Mouse (Mus musculus): ENCODE results near the gene Ces3b. TPM values are rescaled to one million over a fixed set of nuclear protein-coding genes. Genes with fewer than 3 reads are reported as not detected.
"Not testable (repeated sequence)": the region's sequence is repeated elsewhere in the genome, so short reads cannot be mapped to it uniquely, and the experiment has no call there.

Gene Ces3b
- polyA plus RNA-seq, 1 experiment: not detected

GRCm38 (mm10) chr8:105077071-105077470 is 6.5 kb upstream of the Ces3b start:
- H3K27ac ChIP-seq (ENCODE audit: insufficient read depth, low read length): no peak overlapping the region
- TF ChIP-seq POLR2A (IDR thresholded peaks at IDR 0.05; ENCODE audit: low read depth, low read length) (no peak), CTCF (IDR thresholded peaks at IDR 0.05; ENCODE audit: borderline replicate concordance, insufficient read depth, low read length) (no peak)
- no peak overlapping the region for H3K4me3 ChIP-seq (ENCODE audit: insufficient read depth, low read length)

GRCm38 (mm10) chr8:105078591-105078990 is 5.0 kb upstream of the Ces3b start:
- no peak overlapping the region for H3K4me3 ChIP-seq (ENCODE audit: insufficient read depth, low read length)
- no peak for TF ChIP-seq CTCF (IDR thresholded peaks at IDR 0.05; ENCODE audit: borderline replicate concordance, insufficient read depth, low read length)
- TF ChIP-seq POLR2A (IDR thresholded peaks at IDR 0.05; ENCODE audit: low read depth, low read length): no peak
- no peaks in the 10 kb centered on the region for H3K4me1 ChIP-seq (ENCODE audit: control insufficient read depth, insufficient read depth, low read length)
- no peak overlapping the region for H3K27ac ChIP-seq (ENCODE audit: insufficient read depth, low read length)

More at GRCm38 (mm10) chr8:105077071-105077470, 6.5 kb upstream of the Ces3b start:
- H3K4me1 ChIP-seq (ENCODE audit: control insufficient read depth, insufficient read depth, low read length): no peaks in the 10 kb centered on the region

GRCm38 (mm10) chr8:105080814-105081336 is 2.7 kb upstream of the Ces3b start:
- Histone ChIP-seq H3K4me1 (ENCODE audit: control insufficient read depth, insufficient read depth, low read length) (no peaks in the 10 kb centered on the region), H3K4me3 (ENCODE audit: insufficient read depth, low read length) (no peak overlapping the region), H3K27ac (ENCODE audit: insufficient read depth, low read length) (no peak overlapping the region)
- TF ChIP-seq POLR2A (IDR thresholded peaks at IDR 0.05; ENCODE audit: low read depth, low read length) (no peak), CTCF (IDR thresholded peaks at IDR 0.05; ENCODE audit: borderline replicate concordance, insufficient read depth, low read length) (no peak)

GRCm38 (mm10) chr8:105088166-105088565 is 4.6 kb downstream of the Ces3b start:
- not testable (repeated sequence) for H3K4me3 ChIP-seq (ENCODE audit: insufficient read depth, low read length); H3K4me1 ChIP-seq (ENCODE audit: control insufficient read depth, insufficient read depth, low read length); H3K27ac ChIP-seq (ENCODE audit: insufficient read depth, low read length)

GRCm38 (mm10) chr8:105088581-105088980 is 5.0 kb downstream of the Ces3b start:
- Histone ChIP-seq H3K4me3 (ENCODE audit: insufficient read depth, low read length) (no peak overlapping the region), H3K27ac (ENCODE audit: insufficient read depth, low read length) (no peak overlapping the region), H3K4me1 (ENCODE audit: control insufficient read depth, insufficient read depth, low read length) (no peaks in the 10 kb centered on the region)
- TF ChIP-seq CTCF (IDR thresholded peaks at IDR 0.05; ENCODE audit: borderline replicate concordance, insufficient read depth, low read length) (no peak), POLR2A (IDR thresholded peaks at IDR 0.05; ENCODE audit: low read depth, low read length) (no peak)

GRCm38 (mm10) chr8:105093992-105094391 is 10.4 kb downstream of the Ces3b start:
- TF ChIP-seq CTCF (IDR thresholded peaks at IDR 0.05; ENCODE audit: borderline replicate concordance, insufficient read depth, low read length) (no peak), POLR2A (IDR thresholded peaks at IDR 0.05; ENCODE audit: low read depth, low read length) (no peak)
- no peak overlapping the region for H3K27ac ChIP-seq (ENCODE audit: insufficient read depth, low read length)

GRCm38 (mm10) chr8:105102101-105102785 is 18.7 kb downstream of the Ces3b start:
- not testable (repeated sequence) for H3K4me3 ChIP-seq (ENCODE audit: insufficient read depth, low read length); H3K27ac ChIP-seq (ENCODE audit: insufficient read depth, low read length); H3K4me1 ChIP-seq (ENCODE audit: control insufficient read depth, insufficient read depth, low read length)

More at GRCm38 (mm10) chr8:105093992-105094391, 10.4 kb downstream of the Ces3b start:
- H3K4me1 ChIP-seq (ENCODE audit: control insufficient read depth, insufficient read depth, low read length): no peaks in the 10 kb centered on the region
- no peak overlapping the region for H3K4me3 ChIP-seq (ENCODE audit: insufficient read depth, low read length)

- not testable (repeated sequence) for H3K4me3 ChIP-seq (ENCODE audit: insufficient read depth, low read length); H3K27ac ChIP-seq (ENCODE audit: insufficient read depth, low read length); H3K4me1 ChIP-seq (ENCODE audit: control insufficient read depth, insufficient read depth, low read length)
Observed at GRCm38 (mm10) chr8:105103701-105104100, 20.1 kb downstream of the Ces3b start.

- no peak for TF ChIP-seq CTCF (IDR thresholded peaks at IDR 0.05; ENCODE audit: borderline replicate concordance, insufficient read depth, low read length)
- no peak for TF ChIP-seq POLR2A (IDR thresholded peaks at IDR 0.05; ENCODE audit: low read depth, low read length)
- no peak overlapping the region for H3K27ac ChIP-seq (ENCODE audit: insufficient read depth, low read length)
Observed at GRCm38 (mm10) chr8:105104220-105104619, 20.7 kb downstream of the Ces3b start.

GRCm38 (mm10) chr8:105129864-105130263 is 46.3 kb downstream of the Ces3b start:
- Histone ChIP-seq H3K4me1 (ENCODE audit: control insufficient read depth, insufficient read depth, low read length) (no peaks in the 10 kb centered on the region), H3K4me3 (ENCODE audit: insufficient read depth, low read length) (no peak overlapping the region), H3K27ac (ENCODE audit: insufficient read depth, low read length) (no peak overlapping the region)
- TF ChIP-seq CTCF (IDR thresholded peaks at IDR 0.05; ENCODE audit: borderline replicate concordance, insufficient read depth, low read length): no peak
- TF ChIP-seq POLR2A (IDR thresholded peaks at IDR 0.05; ENCODE audit: low read depth, low read length): no peak

More at GRCm38 (mm10) chr8:105104220-105104619, 20.7 kb downstream of the Ces3b start:
- Histone ChIP-seq H3K4me3 (ENCODE audit: insufficient read depth, low read length) (no peak overlapping the region), H3K4me1 (ENCODE audit: control insufficient read depth, insufficient read depth, low read length) (no peaks in the 10 kb centered on the region)

GRCm38 (mm10) chr8:105131509-105131908 is 48.0 kb downstream of the Ces3b start, which contains the start of gene Ces4a:
Gene Ces4a (plus strand): TSS chr8:105131800.
- no peak within 1 kb of the TSS for H3K27ac ChIP-seq (ENCODE audit: insufficient read depth, low read length)
- H3K4me1 ChIP-seq (ENCODE audit: control insufficient read depth, insufficient read depth, low read length): no peaks in the 10 kb centered on the region
- TF ChIP-seq CTCF (IDR thresholded peaks at IDR 0.05; ENCODE audit: borderline replicate concordance, insufficient read depth, low read length) (no peak), POLR2A (IDR thresholded peaks at IDR 0.05; ENCODE audit: low read depth, low read length) (no peak)
- no peak within 1 kb of the TSS for H3K4me3 ChIP-seq (ENCODE audit: insufficient read depth, low read length)

All from embryonic fibroblast, embryonic 13.5 days (primary cell).